Mouse (Mus musculus) small intestine, adult 2 months (tissue): ENCODE measurements around the gene Slc25a19.

Experiments
- CTCF ChIP-seq: fragments of 200-500 bp; IDR thresholded peaks from 2 replicates; pipeline ENCODE4 v1.5.1; 2012; ENCODE audit warnings: low read depth, mild to moderate bottlenecking, control low read depth, inconsistent platforms, low read length, moderate library complexity, mixed read lengths; ENCODE audit not compliant: insufficient replicate concordance, insufficient read length; ENCODE audit errors: extremely low read depth
- POLR2A ChIP-seq: fragments of 200-500 bp; IDR thresholded peaks from 2 replicates; pipeline ENCODE4 v1.6.1; 2012; ENCODE audit warnings: low read depth, mild to moderate bottlenecking, control low read depth, inconsistent platforms, low read length, moderate library complexity

DNA sequence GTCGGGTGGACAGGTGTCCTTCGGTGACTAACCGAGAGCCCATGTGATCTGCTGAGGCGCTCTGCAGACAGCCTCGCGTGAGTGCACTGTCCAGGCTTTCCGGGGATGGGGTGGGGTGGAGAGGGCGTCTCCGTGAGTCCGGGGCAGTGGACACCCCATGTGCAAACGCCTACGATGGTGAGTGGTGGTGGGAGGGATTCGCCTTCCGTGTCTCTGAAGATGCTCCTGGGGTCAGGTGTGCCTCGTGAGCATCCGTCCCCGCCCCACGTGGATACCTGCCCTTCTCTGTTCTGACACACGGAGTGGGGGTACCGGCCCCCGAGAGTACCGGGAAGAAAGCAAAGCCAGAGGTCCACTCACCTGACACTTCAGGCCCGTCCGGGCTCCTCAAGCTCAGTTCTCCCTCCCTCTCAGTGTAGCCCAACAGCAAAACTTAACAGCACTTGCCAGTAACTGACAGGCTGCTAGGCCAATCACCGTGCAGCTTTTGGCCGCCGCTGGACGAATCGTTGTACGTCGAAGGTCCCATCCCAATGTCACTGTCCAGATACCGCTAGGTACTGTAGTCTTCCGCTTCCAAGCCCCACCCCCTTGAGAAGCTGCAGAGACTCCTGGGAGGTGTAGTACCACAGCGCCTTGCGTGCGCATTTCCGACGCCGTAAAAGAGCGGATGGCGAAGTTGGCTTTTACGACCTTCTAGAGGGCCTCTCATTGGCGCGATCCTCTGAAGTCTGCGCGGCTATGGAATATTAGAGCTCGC lies at the start of gene Slc25a19:
- peak; percentile 71 for TF ChIP-seq POLR2A
- no peak for TF ChIP-seq CTCF
